Mouse (Mus musculus) liver, postnatal 0 days (tissue): ENCODE measurements around the gene Fhit. TPM values are rescaled to one million over a fixed set of nuclear protein-coding genes. Genes with fewer than 3 reads are reported as not detected.

Experiments used
- ATAC-seq: fragments of 200-750 bp; cut with Nextera tagmentation; 2 replicates; pipeline ENCODE4 v1.8.0; 2017; ENCODE audit warnings: mild to moderate bottlenecking, moderate library complexity
- DNase-seq: peaks from one replicate; pipeline ENCODE4 v3.0.0-alpha.2; 2016
- H3K27ac ChIP-seq: fragments of 300-500 bp; sonication (generic); 2 replicates; pipeline ENCODE4 v1.5.1; 2014; ENCODE audit warnings: antibody characterized with exemption, moderate library complexity, mild to moderate bottlenecking, low read depth
- H3K27me3 ChIP-seq: fragments of 300-500 bp; sonication (generic); 2 replicates; pipeline ENCODE4 v1.6.1; 2014; ENCODE audit warnings: low read length, control low read depth, mixed read lengths; ENCODE audit not compliant: insufficient read depth
- H3K36me3 ChIP-seq: fragments of 300-500 bp; sonication (generic); replicated peaks from 2 replicates; pipeline ENCODE4 v1.6.1; 2014; ENCODE audit warnings: mild to moderate bottlenecking, control low read depth, low read length, moderate library complexity, mixed read lengths; ENCODE audit not compliant: insufficient read depth
- H3K4me1 ChIP-seq: fragments of 300-500 bp; sonication (generic); 2 replicates; pipeline ENCODE4 v1.6.1; 2014; ENCODE audit warnings: antibody characterized with exemption, mild to moderate bottlenecking, control low read depth; ENCODE audit not compliant: insufficient read depth
- H3K4me2 ChIP-seq: fragments of 300-500 bp; sonication (generic); 2 replicates; pipeline ENCODE4 v1.6.1; 2014; ENCODE audit warnings: low read depth, mild to moderate bottlenecking, low read length, moderate library complexity, mixed read lengths
- H3K4me3 ChIP-seq: fragments of 300-500 bp; sonication (generic); 2 replicates; pipeline ENCODE4 v1.5.1; 2014; ENCODE audit warnings: low read depth, low read length
- H3K9ac ChIP-seq: fragments of 300-500 bp; sonication (generic); replicated peaks from 2 replicates; pipeline ENCODE4 v1.6.1; 2014; ENCODE audit warnings: mild to moderate bottlenecking, moderate library complexity
- H3K9me3 ChIP-seq: fragments of 300-500 bp; sonication (generic); 2 replicates; pipeline ENCODE4 v1.6.1; 2016; ENCODE audit warnings: mild to moderate bottlenecking, control low read depth, low read length, mixed read lengths
- CTCF ChIP-seq: sonication (generic); IDR thresholded peaks from 2 replicates; pipeline ENCODE4 v1.5.1; 2016; ENCODE audit warnings: antibody characterized with exemption, low read depth
- EP300 ChIP-seq: IDR thresholded peaks from 2 replicates; pipeline ENCODE4 v1.6.1; 2016; ENCODE audit warnings: antibody characterized with exemption, low read depth, mild to moderate bottlenecking
- WGBS: fragments of 180-500 bp; shearing (Covaris S2); extraction: QIAGEN DNeasy Blood & Tissue Kit; methylation state at CpG from one replicate; pipeline ENCODE4 v1.1.7; 2014; ENCODE audit not compliant: insufficient replicate concordance; 5-methylcytosine and 5-hydroxymethylcytosine counted together
- polyA plus RNA-seq: library from polyadenylated mRNA; unstranded; fragments of >200 nt; fragmentation: Nextera tagmentation; extraction: Ambion mirVana; gene quantifications from 2 replicates; pipeline ENCODE4 v1.2.1, GENCODE M21; 2015

Gene Fhit
- polyA plus RNA-seq, 1 experiment from 2014 or later: 8.1 TPM

DNA sequence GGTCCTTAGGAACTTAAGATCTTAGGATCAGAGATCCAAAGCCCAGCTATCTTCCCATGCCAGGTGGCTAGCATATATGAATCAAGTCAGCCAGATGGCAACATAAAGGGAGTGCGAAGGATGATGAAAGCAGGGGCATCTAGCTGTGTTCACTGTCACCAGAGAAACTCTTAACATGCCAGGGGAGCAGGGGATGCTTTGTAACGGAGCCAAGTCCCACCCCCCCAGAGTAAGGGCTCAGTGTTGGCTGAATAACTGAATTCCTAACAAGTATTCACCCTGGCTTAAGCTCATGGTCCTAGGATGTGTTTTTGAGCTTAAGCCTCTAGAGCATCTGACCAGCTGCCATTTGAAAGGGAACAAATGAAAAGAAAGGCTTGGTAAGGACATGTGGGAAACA, 1139.5 kb downstream of the Fhit start:
- TF ChIP-seq CTCF (no peak), EP300 (no peak)
- H3K4me1 ChIP-seq: no peaks in the 10 kb centered on the region
- DNase-seq (no peak), ATAC-seq (no peak)
- no peaks in the 10 kb centered on the region for H3K36me3 ChIP-seq
- no peaks in the 10 kb centered on the region for H3K27me3 ChIP-seq
- no peak overlapping the region for H3K27ac ChIP-seq
- no peaks in the 10 kb centered on the region for H3K9me3 ChIP-seq
- no peak overlapping the region for H3K4me2 ChIP-seq
- H3K4me3 ChIP-seq: no peak overlapping the region
- no peak overlapping the region for H3K9ac ChIP-seq
- WGBS: 75% methylated on average over 2 of the region's 2 CpGs

DNA sequence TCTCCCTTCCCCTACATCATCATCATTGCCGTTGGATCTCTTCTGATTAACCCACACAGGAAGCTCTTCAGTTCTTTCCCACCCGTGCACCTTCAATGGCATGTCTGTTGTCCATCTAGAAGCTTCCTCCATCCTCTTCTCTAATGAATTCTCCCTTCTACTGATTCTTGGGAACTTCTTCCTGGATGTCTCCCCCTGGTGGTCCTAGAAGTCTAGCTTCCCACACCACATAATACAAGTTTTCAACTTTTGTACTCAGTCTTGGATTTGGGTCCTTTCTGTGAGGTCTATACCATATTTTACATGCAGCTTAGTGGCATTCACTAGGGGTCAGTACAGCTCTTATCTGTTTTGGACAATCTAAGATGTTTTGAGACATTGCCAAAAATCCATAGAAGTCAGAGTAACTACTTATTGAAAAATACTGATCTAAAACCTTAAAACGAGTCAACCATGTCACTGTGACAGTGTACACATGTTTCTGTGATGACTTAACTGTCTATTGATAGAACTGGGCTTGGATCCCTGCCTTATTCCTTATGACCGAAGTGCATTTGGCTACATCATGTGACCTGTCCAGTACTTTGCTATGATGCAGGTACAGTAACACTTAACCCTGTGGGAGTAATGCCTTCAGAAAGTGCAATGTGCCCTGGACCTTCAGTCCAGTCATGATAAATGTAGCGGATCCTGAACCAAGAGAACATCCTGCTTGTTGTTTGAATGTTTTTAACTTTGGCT, 1141.3 kb downstream of the Fhit start:
- Histone ChIP-seq H3K27me3 (no peaks in the 10 kb centered on the region), H3K4me3 (no peak overlapping the region), H3K4me1 (no peaks in the 10 kb centered on the region), H3K9ac (no peak overlapping the region), H3K36me3 (no peaks in the 10 kb centered on the region), H3K27ac (no peak overlapping the region), H3K9me3 (no peaks in the 10 kb centered on the region), H3K4me2 (no peak overlapping the region)
- ATAC-seq: no peak
- no peak for DNase-seq
- 64% methylated on average over 5 of the region's 5 CpGs for WGBS
- TF ChIP-seq EP300 (no peak), CTCF (peak; percentile 38)

DNA sequence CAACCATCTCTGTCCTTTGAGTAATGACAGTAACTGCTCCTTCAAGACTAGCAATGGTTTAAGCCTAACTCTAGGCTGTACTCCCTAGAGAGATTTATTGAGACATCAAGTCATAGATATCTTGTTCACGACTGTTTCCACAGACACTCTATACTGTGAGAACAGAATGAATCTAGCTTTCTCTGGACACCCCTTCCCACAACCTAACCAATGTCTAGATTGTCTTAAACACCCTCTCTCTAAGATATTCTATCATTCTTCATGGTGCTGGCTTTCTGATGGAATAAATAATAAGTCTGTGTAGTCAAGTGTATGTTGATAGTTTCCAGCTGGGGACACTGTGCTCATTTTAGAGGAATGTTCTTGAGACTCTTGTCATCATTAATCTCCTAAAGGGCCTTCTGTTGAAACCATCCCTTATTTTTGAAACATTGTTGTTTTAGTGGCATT, 1148.0 kb downstream of the Fhit start:
- Histone ChIP-seq H3K9ac (no peak overlapping the region), H3K4me3 (no peak overlapping the region), H3K36me3 (no peaks in the 10 kb centered on the region), H3K4me1 (0 out of 2 replicates have a peak, but pooled peaks cover 2% of the 10 kb centered on the region), H3K9me3 (no peaks in the 10 kb centered on the region), H3K27ac (no peak overlapping the region), H3K27me3 (no peaks in the 10 kb centered on the region), H3K4me2 (no peak overlapping the region)
- no peak for TF ChIP-seq EP300
- no peak for TF ChIP-seq CTCF
- no peak for DNase-seq
- no peak for ATAC-seq
- 79% methylated on average over 1 of the region's 1 CpGs for WGBS

DNA sequence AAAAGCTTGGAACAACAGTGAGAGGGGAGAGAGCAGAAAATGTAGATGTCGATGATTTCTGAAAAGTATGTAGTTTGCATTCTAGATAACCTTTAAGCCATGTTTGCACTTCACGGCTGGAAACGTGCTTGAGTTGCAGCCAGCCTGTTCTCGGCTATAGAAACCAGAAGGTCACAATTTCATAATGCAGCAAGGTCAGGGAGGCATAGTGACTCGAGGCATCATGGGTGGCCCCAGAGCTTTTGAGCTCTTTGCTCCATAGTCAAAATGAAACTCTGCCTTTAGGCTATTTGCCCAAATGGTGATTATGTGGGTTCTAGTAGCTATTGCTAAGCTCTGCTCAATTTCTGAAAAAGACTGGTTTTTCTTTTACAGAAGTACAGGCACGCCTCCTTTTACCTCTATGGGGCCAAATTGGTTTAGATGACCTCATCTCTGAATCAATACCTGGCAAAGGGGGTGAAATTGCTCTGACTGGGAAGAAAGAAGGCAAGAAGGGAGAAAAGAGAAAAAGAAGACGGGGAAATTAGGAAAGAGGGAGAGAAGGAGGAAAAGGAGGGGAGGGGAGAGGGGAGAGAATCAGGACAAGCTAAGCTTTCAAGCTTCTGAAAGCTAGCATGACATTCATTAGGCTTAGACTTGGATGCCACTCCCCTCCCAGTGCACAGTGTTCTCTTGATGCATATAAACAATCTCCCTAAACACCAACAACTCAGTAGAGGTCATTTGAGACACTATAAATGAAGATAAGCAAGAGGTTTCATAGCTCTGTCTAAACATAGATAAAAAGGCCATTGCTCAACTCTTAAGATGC, 1148.6 kb downstream of the Fhit start:
- ATAC-seq: peak; percentile 72
- DNase-seq: peak; percentile 17
- H3K4me2 ChIP-seq: peak overlapping the region; percentile 48; the same call in 1 of the 2 replicates
- no peak overlapping the region for H3K4me3 ChIP-seq
- TF ChIP-seq EP300: peak; percentile 36
- no peak for TF ChIP-seq CTCF
- 0 out of 2 replicates have a peak, but pooled peaks cover 2% of the 10 kb centered on the region for H3K4me1 ChIP-seq
- WGBS: 51% methylated on average over 7 of the region's 7 CpGs
- no peaks in the 10 kb centered on the region for H3K36me3 ChIP-seq
- H3K9ac ChIP-seq: no peak overlapping the region
- H3K9me3 ChIP-seq: no peaks in the 10 kb centered on the region
- no peaks in the 10 kb centered on the region for H3K27me3 ChIP-seq
- 0 out of 2 replicates have a peak overlapping the region, but pooled peaks have one; percentile 6 for H3K27ac ChIP-seq

GRCm38 (mm10) chr14:10006278-10006677, 1155.6 kb downstream of the Fhit start:
- H3K27me3 ChIP-seq: no peaks in the 10 kb centered on the region
- H3K36me3 ChIP-seq: no peaks in the 10 kb centered on the region
- H3K4me3 ChIP-seq: no peak overlapping the region
- TF ChIP-seq EP300: no peak
- TF ChIP-seq CTCF: no peak
- ATAC-seq (no peak), DNase-seq (no peak)
- H3K4me1 ChIP-seq: no peaks in the 10 kb centered on the region
- H3K9me3 ChIP-seq: no peaks in the 10 kb centered on the region
- no peak overlapping the region for H3K4me2 ChIP-seq
- H3K9ac ChIP-seq: no peak overlapping the region
- H3K27ac ChIP-seq: no peak overlapping the region
- 69% methylated on average over 5 of the region's 5 CpGs for WGBS

GRCm38 (mm10) chr14:10003847-10004246, 1158.0 kb downstream of the Fhit start:
- no peak overlapping the region for H3K4me2 ChIP-seq
- 83% methylated on average over 2 of the region's 2 CpGs for WGBS
- DNase-seq (no peak), ATAC-seq (no peak)
- no peak overlapping the region for H3K4me3 ChIP-seq
- H3K27me3 ChIP-seq: no peaks in the 10 kb centered on the region
- H3K36me3 ChIP-seq: no peaks in the 10 kb centered on the region
- H3K4me1 ChIP-seq: no peaks in the 10 kb centered on the region
- TF ChIP-seq EP300 (no peak), CTCF (no peak)
- no peak overlapping the region for H3K9ac ChIP-seq
- no peak overlapping the region for H3K27ac ChIP-seq
- H3K9me3 ChIP-seq: no peaks in the 10 kb centered on the region
